In genomic region chr15:89459821-89460220, GRCm38 (mm10) we compare ENCODE assay signal across 20 mouse cellular contexts. TPM values are rescaled to one million over a fixed set of nuclear protein-coding genes. Genes with fewer than 3 reads are reported as not detected.
"Had no signal": no experiment of that assay in that cellular context is flagged by ENCODE, and none has a peak within 500 bp of the region (broad histone marks: within the 10 kb centered on the region; RNA-seq: fewer than 3 reads in every experiment).

No protein-coding gene starts in this region.

- DNase-seq: kidney, postnatal 14 days; kidney, postnatal 4 days; layer of hippocampus, postnatal 36 days; liver, embryonic 13.5 days; lung, adult 2 months; lung, postnatal 14 days; lung, postnatal 4 days; midbrain, embryonic 14.5 days; right cerebral cortex, adult 18-20 months; right cerebral cortex, postnatal 14 days; right cerebral cortex, postnatal 4 days; thymus, adult 2 months; thymus, postnatal 14 days; thymus, postnatal 4 days had no signal

RNA-seq across cellular contexts. Expression of gene Mapk8ip2, which starts 6.1 kb away (rescaled TPM):
- total RNA-seq: liver, adult 2 months; megakaryocyte progenitor cell, adult 5-6 weeks; megakaryocyte-erythroid progenitor cell, adult 5-6 weeks had no signal

RNA-seq across cellular contexts. Expression of gene Gm44502, which starts 30.3 kb away (rescaled TPM):
- total RNA-seq: layer of hippocampus, postnatal 10 days; left cerebral cortex, adult 2 months; left cerebral cortex, postnatal 10 days; liver, adult 2 months; megakaryocyte-erythroid progenitor cell, adult 5-6 weeks had no signal
